Mouse (Mus musculus): ENCODE results near the gene 5730596B20Rik.

DNA sequence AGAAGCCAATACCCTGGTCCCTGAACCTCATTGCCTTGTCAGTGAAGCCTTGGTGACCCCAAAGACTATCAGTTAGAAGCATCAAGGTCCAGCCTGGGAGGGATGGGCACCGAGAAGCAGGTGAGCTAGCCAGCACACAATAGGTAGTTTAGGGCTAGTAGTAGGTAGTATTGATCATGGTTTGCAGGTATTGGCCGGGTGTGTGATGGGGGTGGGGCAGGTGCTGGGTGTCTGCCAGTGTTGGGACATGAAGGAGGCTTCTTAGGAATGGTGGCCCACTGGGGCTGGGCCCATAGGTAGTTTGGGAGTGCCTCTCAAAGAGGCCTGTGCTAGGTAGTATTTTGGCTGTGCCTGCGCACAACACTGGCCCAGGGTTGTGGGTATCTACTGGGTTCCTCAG lies 37.8 kb downstream of the 5730596B20Rik start:
- TF ChIP-seq CTCF (IDR thresholded peaks at IDR 0.05; ENCODE audit: low read depth, low read length) = no peak
- no peak for TF ChIP-seq POLR2A (IDR thresholded peaks at IDR 0.05; ENCODE audit: insufficient read depth, low read length)
- no peak for TF ChIP-seq EP300 (IDR thresholded peaks at IDR 0.05; ENCODE audit: insufficient read depth, low read depth, low read length)

Data from ES-Bruce4 (cell line).